Mouse (Mus musculus): ENCODE measurements at regions not wholly inside any gene's neighbourhood (a gene's known extent, or its start where the extent isn't known, plus 50 kb on each side); places are given as distances from the start of the nearest gene placed in this dataset.

DNA sequence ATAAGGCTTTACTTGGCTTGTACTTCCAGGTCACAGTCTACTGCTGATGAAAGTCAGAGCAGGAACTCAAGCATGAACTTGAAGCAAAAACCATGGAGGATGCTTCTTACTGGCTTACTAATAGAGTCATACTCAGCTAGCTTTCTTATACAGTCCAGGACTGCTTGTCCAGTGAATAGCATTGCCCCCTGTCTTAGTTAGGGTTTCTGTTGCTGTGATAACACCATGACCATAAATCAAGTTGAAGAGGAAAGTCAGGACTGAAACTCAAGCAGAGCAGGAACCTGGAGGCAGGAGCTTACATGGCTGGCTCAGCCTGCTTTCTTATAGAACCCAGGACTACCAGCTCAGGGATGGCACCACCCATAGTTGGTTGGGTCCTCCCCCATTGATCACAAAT, 602.9 kb upstream of the Auts2 start:
- Histone ChIP-seq H3K36me3 (ENCODE audit: insufficient read depth, low read length) (no peaks in the 10 kb centered on the region), H3K4me3 (replicated peaks; ENCODE audit: low read depth, low read length) (no peak overlapping the region), H3K27ac (no peak overlapping the region), H3K4me1 (replicated peaks; ENCODE audit: insufficient read depth, low read length) (no peaks in the 10 kb centered on the region), H3K4me2 (ENCODE audit: low read length) (no peak overlapping the region), H3K27me3 (ENCODE audit: insufficient read depth, low read length) (no peaks in the 10 kb centered on the region), H3K9me3 (replicated peaks; ENCODE audit: low read length) (no peaks in the 10 kb centered on the region), H3K9ac (ENCODE audit: low read depth, low read length) (no peak overlapping the region)
- ATAC-seq (replicated peaks; ENCODE audit: low FRiP score, low read depth), result no peak
- TF ChIP-seq CTCF (IDR thresholded peaks at IDR 0.05; ENCODE audit: low read depth), result no peak
- DNase-seq (ENCODE audit: low spot score), result peak; percentile 40

DNA sequence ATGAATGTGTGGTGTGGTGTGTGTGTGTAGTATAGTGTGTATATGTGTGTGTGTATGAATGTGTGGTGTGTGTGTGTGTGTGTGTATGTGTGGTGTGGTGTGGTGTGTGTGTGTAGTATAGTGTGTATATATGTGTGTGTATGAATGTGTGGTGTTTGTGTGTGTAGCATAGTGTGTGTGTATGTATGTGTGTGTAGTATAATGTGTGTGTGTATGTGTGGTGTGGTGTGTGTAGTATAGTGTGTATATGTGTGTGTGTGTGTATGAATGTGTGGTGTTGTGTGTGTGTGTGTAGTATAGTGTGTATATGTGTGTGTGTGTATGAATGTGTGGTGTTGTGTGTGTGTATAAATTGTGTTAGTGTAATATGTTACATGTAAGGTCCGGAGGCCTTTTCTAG, 600.5 kb upstream of the Auts2 start:
- Histone ChIP-seq H3K36me3 (ENCODE audit: insufficient read depth, low read length) (no peaks in the 10 kb centered on the region), H3K9ac (ENCODE audit: low read depth, low read length) (no peak overlapping the region), H3K27ac (no peak overlapping the region), H3K27me3 (ENCODE audit: insufficient read depth, low read length) (no peaks in the 10 kb centered on the region), H3K4me1 (replicated peaks; ENCODE audit: insufficient read depth, low read length) (no peaks in the 10 kb centered on the region), H3K4me2 (ENCODE audit: low read length) (no peak overlapping the region), H3K9me3 (replicated peaks; ENCODE audit: low read length) (no peaks in the 10 kb centered on the region), H3K4me3 (replicated peaks; ENCODE audit: low read depth, low read length) (no peak overlapping the region)
- DNase-seq (ENCODE audit: low spot score) (no peak), ATAC-seq (replicated peaks; ENCODE audit: low FRiP score, low read depth) (no peak)
- WGBS, result 100% methylated on average over 1 of the region's 1 CpGs
- no peak for TF ChIP-seq CTCF (IDR thresholded peaks at IDR 0.05; ENCODE audit: low read depth)

DNA sequence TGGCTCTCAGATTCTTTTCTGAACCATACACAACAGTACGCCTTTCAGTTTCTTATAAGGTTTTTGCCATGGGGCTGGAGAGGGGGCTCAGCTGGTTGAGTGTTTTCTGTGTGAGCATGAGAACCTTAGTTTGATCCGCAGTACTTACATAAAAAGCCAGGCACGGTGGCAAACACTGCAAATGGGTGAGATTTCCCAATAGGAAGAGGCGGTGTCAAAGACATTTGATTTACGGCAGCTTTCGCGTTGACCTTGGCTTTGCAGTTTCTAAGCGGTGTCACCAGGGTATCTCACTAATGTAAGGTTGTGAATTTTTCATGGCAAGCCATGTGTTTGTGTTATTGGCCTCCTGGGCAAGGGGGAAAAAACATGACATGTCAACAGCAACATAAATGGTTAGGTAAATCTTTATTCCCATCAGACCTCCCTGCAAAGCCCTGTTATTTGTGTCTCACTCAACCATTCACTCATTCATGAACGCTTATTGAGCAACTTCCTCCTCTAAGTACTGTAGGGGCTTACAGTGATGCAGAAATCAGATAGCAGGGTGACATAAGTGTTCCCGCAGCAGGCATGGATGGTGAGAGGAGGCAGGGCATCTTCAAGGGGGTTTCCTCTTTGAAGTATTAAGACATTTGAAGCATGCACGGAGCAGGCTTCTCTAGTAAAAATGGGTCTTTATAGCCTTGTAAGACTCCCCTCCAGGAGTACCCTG, 599.4 kb upstream of the Auts2 start:
- Histone ChIP-seq H3K36me3 (ENCODE audit: insufficient read depth, low read length) (no peaks in the 10 kb centered on the region), H3K27ac (no peak overlapping the region), H3K4me3 (replicated peaks; ENCODE audit: low read depth, low read length) (no peak overlapping the region), H3K4me1 (replicated peaks; ENCODE audit: insufficient read depth, low read length) (no peaks in the 10 kb centered on the region), H3K9me3 (replicated peaks; ENCODE audit: low read length) (no peaks in the 10 kb centered on the region), H3K4me2 (ENCODE audit: low read length) (no peak overlapping the region), H3K27me3 (ENCODE audit: insufficient read depth, low read length) (no peaks in the 10 kb centered on the region), H3K9ac (ENCODE audit: low read depth, low read length) (no peak overlapping the region)
- no peak for ATAC-seq (replicated peaks; ENCODE audit: low FRiP score, low read depth)
- TF ChIP-seq CTCF (IDR thresholded peaks at IDR 0.05; ENCODE audit: low read depth), result no peak
- DNase-seq (ENCODE audit: low spot score), result no peak
- 44% methylated on average over 11 of the region's 11 CpGs for WGBS

DNA sequence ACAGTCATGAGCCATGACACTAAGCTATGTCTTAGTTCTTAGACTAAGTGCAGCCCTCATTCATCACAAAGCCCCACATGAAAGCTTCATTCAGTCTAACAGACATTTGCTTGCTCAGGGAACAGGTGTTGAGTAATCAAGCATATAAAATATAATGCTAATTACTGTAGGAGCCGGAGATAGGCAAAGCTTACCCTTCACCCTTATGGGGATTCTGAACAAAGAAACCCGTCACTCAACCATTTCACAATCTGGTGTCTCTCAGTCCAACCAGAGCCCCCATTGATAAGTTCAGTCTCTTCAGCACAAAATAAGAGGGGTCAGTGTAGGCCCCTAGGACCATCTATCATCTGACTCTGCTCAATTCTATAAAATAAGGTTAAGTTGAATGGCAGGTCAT, 587.9 kb upstream of the Auts2 start:
- H3K27ac ChIP-seq, result no peak overlapping the region
- H3K36me3 ChIP-seq (ENCODE audit: insufficient read depth, low read length), result no peaks in the 10 kb centered on the region
- H3K4me1 ChIP-seq (replicated peaks; ENCODE audit: insufficient read depth, low read length), result no peaks in the 10 kb centered on the region
- H3K9ac ChIP-seq (ENCODE audit: low read depth, low read length), result no peak overlapping the region
- no peak overlapping the region for H3K4me3 ChIP-seq (replicated peaks; ENCODE audit: low read depth, low read length)
- no peak for ATAC-seq (replicated peaks; ENCODE audit: low FRiP score, low read depth)
- H3K27me3 ChIP-seq (ENCODE audit: insufficient read depth, low read length), result no peaks in the 10 kb centered on the region
- no peak overlapping the region for H3K4me2 ChIP-seq (ENCODE audit: low read length)
- H3K9me3 ChIP-seq (replicated peaks; ENCODE audit: low read length), result no peaks in the 10 kb centered on the region
- WGBS, result 87% methylated on average over 2 of the region's 2 CpGs
- DNase-seq (ENCODE audit: low spot score), result no peak
- TF ChIP-seq CTCF (IDR thresholded peaks at IDR 0.05; ENCODE audit: low read depth), result no peak

DNA sequence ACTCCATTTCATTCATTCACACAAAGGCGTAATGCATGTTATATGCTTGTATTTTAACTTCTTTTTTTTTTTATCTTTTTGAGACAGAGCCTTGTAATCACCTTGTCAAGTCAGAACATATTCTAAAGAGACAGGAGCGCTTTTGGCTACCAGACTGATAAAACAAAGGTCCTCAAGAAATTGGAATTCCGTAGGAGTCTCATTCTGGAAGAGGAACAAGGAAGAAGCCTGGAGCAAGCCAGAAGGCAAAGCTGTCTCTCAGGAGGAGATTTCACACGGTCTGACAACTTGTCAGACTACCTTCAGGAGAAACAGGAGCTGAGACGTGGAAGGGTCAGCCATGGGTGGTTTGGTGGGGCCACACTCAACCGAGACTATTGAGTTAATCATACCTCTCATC, 587.2 kb upstream of the Auts2 start:
- H3K4me1 ChIP-seq (replicated peaks; ENCODE audit: insufficient read depth, low read length), result no peaks in the 10 kb centered on the region
- no peak overlapping the region for H3K27ac ChIP-seq
- H3K27me3 ChIP-seq (ENCODE audit: insufficient read depth, low read length), result no peaks in the 10 kb centered on the region
- DNase-seq (ENCODE audit: low spot score) (no peak), ATAC-seq (replicated peaks; ENCODE audit: low FRiP score, low read depth) (no peak)
- no peaks in the 10 kb centered on the region for H3K36me3 ChIP-seq (ENCODE audit: insufficient read depth, low read length)
- no peak overlapping the region for H3K4me3 ChIP-seq (replicated peaks; ENCODE audit: low read depth, low read length)
- 65% methylated on average over 6 of the region's 6 CpGs for WGBS
- H3K9me3 ChIP-seq (replicated peaks; ENCODE audit: low read length), result no peaks in the 10 kb centered on the region
- TF ChIP-seq CTCF (IDR thresholded peaks at IDR 0.05; ENCODE audit: low read depth), result no peak
- H3K9ac ChIP-seq (ENCODE audit: low read depth, low read length), result no peak overlapping the region
- no peak overlapping the region for H3K4me2 ChIP-seq (ENCODE audit: low read length)

DNA sequence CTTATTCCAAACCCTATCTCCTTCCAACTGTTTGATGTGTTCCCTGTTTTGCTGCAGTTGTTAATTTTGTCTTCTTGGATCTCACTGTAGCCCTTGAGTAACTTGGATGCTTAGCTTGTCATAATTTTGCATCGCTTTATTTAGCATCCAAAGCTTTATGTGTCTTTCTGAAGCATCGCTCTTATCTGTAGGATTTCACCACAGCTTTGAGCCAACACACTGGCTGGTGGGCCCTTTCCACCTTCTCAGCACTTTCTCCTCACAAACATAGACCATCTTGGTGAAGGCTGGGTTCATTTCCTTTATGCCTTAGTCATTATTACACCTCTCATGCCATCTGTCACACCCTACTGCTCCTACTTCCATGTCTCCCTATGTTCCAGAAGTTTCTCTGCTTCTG, 581.1 kb upstream of the Auts2 start:
- H3K4me3 ChIP-seq (replicated peaks; ENCODE audit: low read depth, low read length), result no peak overlapping the region
- TF ChIP-seq CTCF (IDR thresholded peaks at IDR 0.05; ENCODE audit: low read depth), result no peak
- H3K9me3 ChIP-seq (replicated peaks; ENCODE audit: low read length), result no peaks in the 10 kb centered on the region
- no peaks in the 10 kb centered on the region for H3K36me3 ChIP-seq (ENCODE audit: insufficient read depth, low read length)
- no peak overlapping the region for H3K27ac ChIP-seq
- 88% methylated on average over 2 of the region's 2 CpGs for WGBS
- no peak overlapping the region for H3K4me2 ChIP-seq (ENCODE audit: low read length)
- H3K4me1 ChIP-seq (replicated peaks; ENCODE audit: insufficient read depth, low read length), result no peaks in the 10 kb centered on the region
- ATAC-seq (replicated peaks; ENCODE audit: low FRiP score, low read depth) (no peak), DNase-seq (ENCODE audit: low spot score) (no peak)
- no peak overlapping the region for H3K9ac ChIP-seq (ENCODE audit: low read depth, low read length)
- H3K27me3 ChIP-seq (ENCODE audit: insufficient read depth, low read length), result no peaks in the 10 kb centered on the region

DNA sequence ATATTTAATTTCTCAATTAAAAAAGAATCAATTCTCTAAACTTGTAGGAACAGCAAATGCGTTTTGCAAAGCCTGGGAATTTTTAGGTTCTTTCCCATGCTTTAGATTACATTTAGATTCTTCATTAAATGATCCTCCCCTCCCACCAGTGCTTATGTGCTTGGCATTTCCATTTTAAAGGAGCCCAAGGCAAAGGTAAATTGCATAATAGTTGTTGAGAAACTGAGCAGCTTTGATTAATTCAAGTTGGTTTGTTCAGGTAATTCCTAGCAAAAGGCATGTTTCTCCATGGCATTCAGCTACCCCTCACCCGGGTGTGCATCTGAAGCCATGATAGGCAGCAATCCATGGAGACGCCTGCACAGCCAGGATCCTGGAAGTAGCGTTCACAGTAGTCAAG, 570.8 kb upstream of the Auts2 start:
- H3K36me3 ChIP-seq (ENCODE audit: insufficient read depth, low read length), result no peaks in the 10 kb centered on the region
- H3K4me2 ChIP-seq (ENCODE audit: low read length), result no peak overlapping the region
- TF ChIP-seq CTCF (IDR thresholded peaks at IDR 0.05; ENCODE audit: low read depth), result no peak
- whole genome bisulfite sequencing, result 91% methylated on average over 4 of the region's 4 CpGs
- H3K4me1 ChIP-seq (replicated peaks; ENCODE audit: insufficient read depth, low read length), result no peaks in the 10 kb centered on the region
- no peak overlapping the region for H3K9ac ChIP-seq (ENCODE audit: low read depth, low read length)
- no peaks in the 10 kb centered on the region for H3K9me3 ChIP-seq (replicated peaks; ENCODE audit: low read length)
- DNase-seq (ENCODE audit: low spot score) (no peak), ATAC-seq (replicated peaks; ENCODE audit: low FRiP score, low read depth) (no peak)
- no peak overlapping the region for H3K4me3 ChIP-seq (replicated peaks; ENCODE audit: low read depth, low read length)
- H3K27me3 ChIP-seq (ENCODE audit: insufficient read depth, low read length), result no peaks in the 10 kb centered on the region
- H3K27ac ChIP-seq, result no peak overlapping the region

All from kidney, postnatal 0 days (tissue).